ENCODE assay signal across 35 mouse cellular contexts in the genomic region with DNA sequence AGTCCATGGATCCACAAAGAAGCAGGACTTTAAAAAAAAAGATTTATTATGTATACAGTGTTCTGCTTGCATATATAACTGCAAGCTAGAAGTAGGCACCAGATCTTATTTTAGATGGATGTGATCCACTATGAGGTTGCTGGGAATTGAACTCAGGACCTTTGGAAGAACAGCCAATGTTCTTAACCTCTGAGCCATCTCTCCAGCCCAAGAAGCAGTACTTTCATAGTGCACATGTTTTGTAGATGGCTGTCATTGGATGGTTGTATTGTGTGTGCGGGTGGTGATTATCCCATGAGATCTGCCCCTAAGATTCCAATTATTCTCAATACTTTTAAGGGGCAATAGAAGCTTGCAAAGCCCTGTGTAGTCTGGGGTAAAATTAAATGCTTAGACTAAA.
"Had no signal": no experiment of that assay in that cellular context is flagged by ENCODE, and none has a peak within 500 bp of the region (broad histone marks: within the 10 kb centered on the region; RNA-seq: fewer than 3 reads in every experiment).

No protein-coding gene starts in this region.

- DNase-seq: heart, postnatal 10 days; heart, postnatal 14 days; heart, postnatal 36 days; heart, postnatal 4 days; kidney, adult 11 months; kidney, adult 18-20 months; kidney, adult 2 months; kidney, adult 8-10 months; kidney, adult 9 months; kidney, postnatal 10 days; kidney, postnatal 14 days; kidney, postnatal 25 days; kidney, postnatal 36 days; kidney, postnatal 4 days; layer of hippocampus, adult 9-11 months; layer of hippocampus, postnatal 36 days had no signal

- H3K4me1 ChIP-seq: hindbrain, embryonic 12.5 days; hindbrain, embryonic 15.5 days had no signal

- H3K4me3 ChIP-seq: heart, embryonic 10.5 days; heart, embryonic 12.5 days; heart, embryonic 13.5 days; heart, embryonic 15.5 days; hindbrain, embryonic 10.5 days; hindbrain, embryonic 12.5 days; hindbrain, embryonic 13.5 days; hindbrain, embryonic 15.5 days; kidney, embryonic 15.5 days; layer of hippocampus, adult 2 months; left cerebral cortex, adult 2 months had no signal

- ATAC-seq: hindbrain, embryonic 16.5 days; hindbrain, postnatal 0 days; inflammation-experienced regulatory T-cells, adult 6 months; intestine, embryonic 16.5 days; intestine, postnatal 0 days had no signal

- H3K27ac ChIP-seq: heart, embryonic 10.5 days; heart, embryonic 13.5 days; hindbrain, embryonic 10.5 days; hindbrain, embryonic 12.5 days; hindbrain, embryonic 13.5 days; hindbrain, embryonic 14.5 days; hindbrain, embryonic 15.5 days; hindbrain, postnatal 0 days; kidney, embryonic 15.5 days; kidney, postnatal 0 days; left cerebral cortex, adult 2 months had no signal

- H3K9ac ChIP-seq: heart, embryonic 12.5 days; heart, embryonic 13.5 days; heart, embryonic 15.5 days; hindbrain, embryonic 12.5 days; hindbrain, embryonic 13.5 days; hindbrain, embryonic 14.5 days; hindbrain, embryonic 15.5 days; kidney, embryonic 15.5 days had no signal

- H3K9me3 ChIP-seq: heart, embryonic 10.5 days; heart, embryonic 13.5 days; heart, embryonic 15.5 days; hindbrain, embryonic 10.5 days; hindbrain, embryonic 13.5 days; hindbrain, embryonic 15.5 days; kidney, embryonic 15.5 days had no signal

- H3K27me3 ChIP-seq: heart, embryonic 12.5 days; heart, embryonic 13.5 days; heart, embryonic 15.5 days; hindbrain, embryonic 12.5 days; hindbrain, embryonic 13.5 days; hindbrain, embryonic 15.5 days; kidney, embryonic 15.5 days had no signal

- H3K4me2 ChIP-seq: heart, embryonic 11.5 days; heart, embryonic 12.5 days; heart, embryonic 13.5 days; heart, embryonic 15.5 days; hindbrain, embryonic 12.5 days; hindbrain, embryonic 13.5 days; hindbrain, embryonic 14.5 days; hindbrain, embryonic 15.5 days; kidney, embryonic 15.5 days had no signal
